Mouse (Mus musculus): Measurements from ENCODE around the gene Farp1.

Gene Farp1

GRCm38 (mm10) chr14:121057750-121058149 is 22.8 kb downstream of the Farp1 start:
- CTCF ChIA-PET: no interaction called here

- CTCF ChIA-PET: no interaction called here
Measured at GRCm38 (mm10) chr14:121058481-121058880, 23.5 kb downstream of the Farp1 start.

- CTCF ChIA-PET: no interaction called here
Measured at GRCm38 (mm10) chr14:121059266-121059665, 24.3 kb downstream of the Farp1 start.

DNA sequence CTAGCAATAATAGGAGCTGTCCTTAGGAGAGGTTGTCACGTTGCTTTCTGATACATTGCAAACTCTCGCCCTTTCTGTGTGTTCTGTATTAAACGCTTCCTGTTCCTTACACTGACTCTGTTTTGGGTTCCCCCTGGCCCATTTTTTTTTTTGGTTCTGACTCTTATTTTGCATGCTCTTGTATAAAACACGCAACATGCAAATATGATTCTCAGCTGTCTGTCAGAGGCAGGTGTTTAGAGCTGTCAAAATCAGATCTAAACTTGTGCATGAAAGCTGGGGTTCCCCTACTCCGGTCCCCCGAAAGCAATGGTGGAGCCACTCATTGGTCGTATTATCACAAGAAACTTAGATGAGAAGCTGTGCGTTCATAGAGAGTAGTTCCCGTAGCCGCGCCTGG is 25.5 kb downstream of the Farp1 start:
- CTCF ChIA-PET: interaction anchor here (0.5 kb wide), 1 partner anchor 1345 kb away, joined by 4 read pairs; no protein-coding TSS in a partner anchor

GRCm38 (mm10) chr14:121061686-121062085 is 26.7 kb downstream of the Farp1 start:
- CTCF ChIA-PET: interaction anchor here (0.7 kb wide), 1 partner anchor 1298 kb away, joined by 3 read pairs; no protein-coding TSS in a partner anchor

GRCm38 (mm10) chr14:121062238-121063082 is 27.5 kb downstream of the Farp1 start:
- CTCF ChIA-PET: no interaction called here

GRCm38 (mm10) chr14:121064726-121065125 is 29.7 kb downstream of the Farp1 start:
- CTCF ChIA-PET: no interaction called here

GRCm38 (mm10) chr14:121073093-121073866 is 38.3 kb downstream of the Farp1 start:
- CTCF ChIA-PET: no interaction called here

DNA sequence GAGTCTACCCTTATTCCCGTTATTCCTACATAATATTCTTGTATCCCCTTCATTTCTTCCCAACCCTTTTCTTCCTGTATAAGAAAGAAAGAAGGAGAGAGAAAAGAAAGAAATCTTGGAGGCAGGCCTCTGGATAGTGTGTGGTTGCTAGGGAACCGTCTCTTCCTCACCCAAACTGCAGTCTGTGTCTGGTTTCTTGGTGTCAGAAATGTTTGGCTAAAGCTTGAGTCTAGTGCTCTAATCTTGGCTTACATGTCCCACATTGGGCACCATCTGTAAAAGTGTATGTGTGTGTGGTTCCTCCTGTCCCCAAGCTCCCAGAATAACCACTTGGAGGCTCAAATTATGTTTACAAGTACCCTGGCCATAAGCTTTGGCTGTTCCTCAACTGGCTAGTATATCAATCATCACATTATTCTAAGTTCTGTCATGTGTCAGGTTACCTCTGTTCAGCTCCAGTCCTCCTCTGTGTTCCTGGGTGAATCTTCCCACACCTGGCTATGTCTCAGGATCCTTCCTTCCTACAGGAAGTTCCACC is 39.3 kb downstream of the Farp1 start:
- CTCF ChIA-PET: no interaction called here

GRCm38 (mm10) chr14:121080739-121081138 is 45.7 kb downstream of the Farp1 start:
- CTCF ChIA-PET: no interaction called here

DNA sequence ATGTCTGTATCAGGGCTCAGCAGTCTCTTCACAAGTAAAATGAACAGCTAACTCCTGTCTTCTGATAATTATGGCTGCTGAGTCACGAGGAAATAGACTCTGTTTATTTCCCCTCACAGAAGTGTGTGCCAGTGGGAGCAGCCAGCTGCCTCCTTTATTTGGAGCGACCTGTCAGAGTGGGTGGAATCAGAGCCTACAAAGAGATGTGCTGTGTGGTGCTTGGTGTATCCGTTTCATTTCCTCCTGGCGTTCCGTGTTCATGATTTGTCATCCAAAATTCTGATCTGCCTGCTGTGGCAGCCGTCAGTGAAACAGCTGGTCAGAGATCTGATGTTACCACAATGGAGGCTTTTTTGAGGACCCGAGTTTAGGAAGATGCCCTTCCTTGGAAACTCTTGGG is 47.3 kb downstream of the Farp1 start:
- CTCF ChIA-PET: no interaction called here

DNA sequence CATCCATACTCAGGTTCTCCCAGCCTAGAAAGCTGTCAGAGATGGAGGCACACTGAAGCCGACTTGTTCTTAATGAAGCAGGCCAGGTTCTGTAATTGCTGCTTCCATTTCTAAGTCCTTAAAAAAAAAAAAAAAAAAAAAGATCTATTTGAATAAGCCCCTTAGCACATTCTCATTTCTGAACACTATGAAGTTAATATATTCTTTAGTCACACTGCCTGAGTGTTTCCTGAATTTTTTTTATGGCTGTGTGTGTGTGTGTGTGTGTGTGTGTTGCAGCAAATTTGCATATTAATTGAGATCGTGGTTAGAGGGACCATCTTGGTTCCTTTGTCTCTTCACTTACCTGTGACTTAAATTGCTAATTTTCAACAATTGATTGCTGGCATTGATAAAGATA is 47.8 kb downstream of the Farp1 start:
- CTCF ChIA-PET: no interaction called here

GRCm38 (mm10) chr14:121083352-121083751 is 48.4 kb downstream of the Farp1 start:
- CTCF ChIA-PET: no interaction called here

GRCm38 (mm10) chr14:121092517-121092916 is 57.5 kb downstream of the Farp1 start:
- CTCF ChIA-PET: no interaction called here

- CTCF ChIA-PET: no interaction called here
Measured at GRCm38 (mm10) chr14:121093860-121094259, 58.9 kb downstream of the Farp1 start.

DNA sequence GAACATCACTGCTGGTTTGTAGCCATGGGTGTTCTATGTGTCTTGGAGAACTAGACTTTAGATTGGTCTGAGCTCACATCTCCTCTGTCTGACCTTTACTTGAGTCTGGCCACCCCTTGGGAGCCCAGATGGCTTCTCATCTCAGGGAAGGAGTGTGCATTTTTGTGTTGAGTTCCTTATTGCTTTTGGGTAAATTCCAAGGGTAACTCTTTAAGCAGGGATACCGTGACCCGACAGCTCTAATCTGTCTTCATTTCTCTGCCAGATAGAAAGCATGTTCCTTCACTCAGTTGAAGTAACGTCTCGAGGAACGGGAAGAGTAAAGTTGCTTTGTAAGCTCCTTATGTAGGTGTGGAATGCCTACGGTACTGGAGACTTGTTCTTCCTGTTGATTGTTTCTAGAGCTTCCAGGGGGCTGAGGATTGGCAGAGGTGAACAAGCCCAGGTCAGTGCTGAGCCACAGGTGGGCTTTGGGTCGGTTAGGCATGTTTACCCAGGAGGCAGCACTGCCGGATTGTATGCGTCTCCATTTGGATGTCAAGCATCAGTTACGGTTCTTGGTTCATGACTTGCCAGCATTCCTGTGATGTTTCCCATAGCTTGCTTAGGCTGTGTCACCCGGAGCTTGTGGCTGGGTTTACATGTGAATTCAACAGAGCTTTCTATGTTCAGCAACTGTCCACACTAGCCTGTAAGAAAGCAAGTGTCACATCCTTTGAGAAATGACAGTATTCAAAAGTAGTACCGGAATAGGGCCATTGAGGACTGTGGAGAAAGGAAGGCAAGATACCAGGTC is 62.8 kb downstream of the Farp1 start:
- CTCF ChIA-PET: no interaction called here

DNA sequence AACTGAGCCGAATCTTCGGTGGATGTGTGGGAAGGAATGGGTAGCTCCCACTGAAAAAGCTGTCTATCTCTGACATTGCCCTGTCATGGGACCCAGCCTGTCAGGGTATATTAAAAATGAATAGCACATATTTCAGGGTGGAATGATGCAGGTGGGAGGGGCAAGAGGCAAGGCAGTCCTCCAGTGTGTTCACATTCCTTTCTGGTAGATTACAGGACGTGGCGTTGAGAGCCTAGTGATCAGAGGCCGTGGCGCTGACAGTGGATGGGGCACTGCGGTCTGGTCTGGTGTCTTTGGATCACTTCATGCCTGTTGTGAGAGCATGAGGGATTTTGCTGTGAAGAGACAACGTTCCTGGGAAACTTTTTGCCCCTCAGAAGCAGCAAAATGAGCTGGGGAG is 64.1 kb downstream of the Farp1 start:
- CTCF ChIA-PET: no interaction called here

GRCm38 (mm10) chr14:121099876-121100275 is 64.9 kb downstream of the Farp1 start:
- CTCF ChIA-PET: no interaction called here

- CTCF ChIA-PET: no interaction called here
Measured at GRCm38 (mm10) chr14:121100829-121101228, 65.8 kb downstream of the Farp1 start.

GRCm38 (mm10) chr14:121101531-121101930 is 66.5 kb downstream of the Farp1 start:
- CTCF ChIA-PET: no interaction called here

DNA sequence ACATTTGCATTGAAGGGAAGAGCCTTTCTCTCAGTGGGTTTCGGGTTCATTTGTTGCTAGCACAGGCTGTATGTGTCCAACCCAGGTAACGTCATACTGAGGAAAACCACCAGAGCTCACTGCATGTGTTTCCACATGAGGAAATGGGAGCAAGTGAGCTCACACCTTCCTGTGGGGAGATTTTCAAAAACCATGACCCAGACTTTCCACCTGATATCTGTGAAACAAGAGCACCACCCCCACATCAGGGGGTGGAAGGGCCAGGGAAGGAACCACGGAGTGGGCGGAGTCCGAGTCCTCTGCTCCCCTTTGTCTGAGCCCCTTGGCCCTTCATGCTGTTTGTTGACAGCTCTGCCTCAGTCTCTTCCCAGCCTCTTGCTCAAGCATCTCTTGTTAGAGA is 67.6 kb downstream of the Farp1 start:
- CTCF ChIA-PET: no interaction called here

GRCm38 (mm10) chr14:121103459-121103858 is 68.5 kb downstream of the Farp1 start:
- CTCF ChIA-PET: no interaction called here

All from spleen, embryonic (tissue).